Mouse (Mus musculus): ENCODE results near the gene A630095N17Rik. TPM values are rescaled to one million over a fixed set of nuclear protein-coding genes. Genes with fewer than 3 reads are reported as not detected.

The A630095N17Rik gene
- total and polyA plus RNA-seq, 3 experiments, result 0.30 to 0.74 (median 0.74) TPM

- DNase-seq (ENCODE audit: extremely low read depth), result no peak
- Histone ChIP-seq H3K79me2 (replicated peaks; ENCODE audit: control insufficient read depth, extremely low read depth, insufficient read depth, poor library complexity, severe bottlenecking) (no peaks in the 10 kb centered on the region), H3K4me1 (ENCODE audit: control insufficient read depth in 1 of 2, insufficient read depth in 2 of 2) (peaks cover 9 to 22% of the 10 kb centered on the region in 2 experiments; a peak in 2 of 4 replicates), H3K27me3 (replicated peaks) (peaks cover 6% of the 10 kb centered on the region), H3K27ac (ENCODE audit: insufficient read depth, low read depth) (no peak overlapping the region), H3K9ac (ENCODE audit: insufficient read depth, low read depth) (no peak overlapping the region), H3K4me2 (ENCODE audit: insufficient read depth, low read depth, poor library complexity, severe bottlenecking) (no peak overlapping the region), H3K36me3 (replicated peaks in 1 of 2; ENCODE audit: control insufficient read depth in 1 of 2, insufficient read depth in 1 of 2, low read length in 1 of 2) (no peaks in the 10 kb centered on the region), H3K4me3 (replicated peaks in 1 of 3; ENCODE audit: low read depth in 2 of 3, low read length in 2 of 3, poor library complexity in 1 of 3) (no peak overlapping the region), H3K9me3 (replicated peaks; ENCODE audit: low read length) (no peaks in the 10 kb centered on the region)
- in situ Hi-C loops (cut with MboI; ENCODE audit: low pct_ligation_motif_present, low pct_unique_long_range_greater_than_20kb, low sequenced_read_pairs), result no loop called here
- no peak for TF ChIP-seq POLR2A (IDR thresholded peaks at IDR 0.05; ENCODE audit: low read depth, low read length)
- no peak for TF ChIP-seq TCF12 (IDR thresholded peaks at IDR 0.05; ENCODE audit: low read depth, low read length)
- TF ChIP-seq UBTF (IDR thresholded peaks at IDR 0.05; ENCODE audit: low read depth, low read length), result no peak
- no peak for TF ChIP-seq ETS1 (conservative IDR thresholded peaks at IDR 0.05; ENCODE audit: low read depth, low read length)
- no peak for TF ChIP-seq ZNF384 (IDR thresholded peaks at IDR 0.05; ENCODE audit: low read depth, low read length)
- TF ChIP-seq USF2 (conservative IDR thresholded peaks at IDR 0.05; ENCODE audit: low read depth, low read length), result no peak
- TF ChIP-seq NRF1 (IDR thresholded peaks at IDR 0.05; ENCODE audit: low read depth, low read length), result no peak
- no peak for TF ChIP-seq TBP (conservative IDR thresholded peaks at IDR 0.05; ENCODE audit: low read depth, low read length)
- no peak for TF ChIP-seq CTCF (conservative IDR thresholded peaks at IDR 0.05 in 1 of 2, IDR thresholded peaks at IDR 0.05 in 1 of 2; ENCODE audit: low read depth in 2 of 2, low read length in 2 of 2)
- TF ChIP-seq ZMIZ1 (IDR thresholded peaks at IDR 0.05; ENCODE audit: low read depth, low read length), result no peak
- TF ChIP-seq SMC3 (IDR thresholded peaks at IDR 0.05; ENCODE audit: low read depth, low read length), result no peak
- dilution Hi-C loops (cut with MboI; ENCODE audit: extremely low pct_ligation_motif_present, extremely low pct_unique_long_range_greater_than_20kb, low sequenced_read_pairs), result no loop called here
Observed at GRCm38 (mm10) chr1:75229158-75229557, 2.7 kb downstream of the A630095N17Rik start.

- Histone ChIP-seq H3K27ac (ENCODE audit: insufficient read depth, low read depth) (no peak overlapping the region), H3K9me3 (replicated peaks; ENCODE audit: low read length) (no peaks in the 10 kb centered on the region), H3K27me3 (replicated peaks) (peaks cover 6% of the 10 kb centered on the region), H3K4me1 (ENCODE audit: control insufficient read depth in 1 of 2, insufficient read depth in 2 of 2) (peaks cover 19 to 34% of the 10 kb centered on the region in 2 experiments), H3K79me2 (replicated peaks; ENCODE audit: control insufficient read depth, extremely low read depth, insufficient read depth, poor library complexity, severe bottlenecking) (no peaks in the 10 kb centered on the region), H3K4me3 (replicated peaks in 1 of 3; ENCODE audit: low read depth in 2 of 3, low read length in 2 of 3, poor library complexity in 1 of 3) (no peak overlapping the region), H3K36me3 (replicated peaks in 1 of 2; ENCODE audit: control insufficient read depth in 1 of 2, insufficient read depth in 1 of 2, low read length in 1 of 2) (no peaks in the 10 kb centered on the region), H3K9ac (ENCODE audit: insufficient read depth, low read depth) (no peak overlapping the region), H3K4me2 (ENCODE audit: insufficient read depth, low read depth, poor library complexity, severe bottlenecking) (no peak overlapping the region)
- in situ Hi-C loops (cut with MboI; ENCODE audit: low pct_ligation_motif_present, low pct_unique_long_range_greater_than_20kb, low sequenced_read_pairs), result no loop called here
- DNase-seq (ENCODE audit: extremely low read depth), result no peak
- TF ChIP-seq CTCF (conservative IDR thresholded peaks at IDR 0.05 in 1 of 2, IDR thresholded peaks at IDR 0.05 in 1 of 2; ENCODE audit: low read depth in 2 of 2, low read length in 2 of 2) (no peak), MAX (IDR thresholded peaks at IDR 0.05; ENCODE audit: low read length) (no peak), PAX5 (IDR thresholded peaks at IDR 0.05; ENCODE audit: low read length) (no peak), EP300 (IDR thresholded peaks at IDR 0.05; ENCODE audit: low read length) (no peak), MXI1 (IDR thresholded peaks at IDR 0.05; ENCODE audit: low read depth, low read length) (no peak), BHLHE40 (IDR thresholded peaks at IDR 0.05; ENCODE audit: low read depth, low read length) (no peak), USF2 (conservative IDR thresholded peaks at IDR 0.05; ENCODE audit: low read depth, low read length) (no peak), TBP (conservative IDR thresholded peaks at IDR 0.05; ENCODE audit: low read depth, low read length) (no peak), CHD2 (IDR thresholded peaks at IDR 0.05; ENCODE audit: low read length) (no peak)
- dilution Hi-C loops (cut with MboI; ENCODE audit: extremely low pct_ligation_motif_present, extremely low pct_unique_long_range_greater_than_20kb, low sequenced_read_pairs), result no loop called here
Observed at GRCm38 (mm10) chr1:75227653-75228052, 4.2 kb downstream of the A630095N17Rik start.
